Mouse (Mus musculus) spleen, adult 2 months (tissue): ENCODE measurements around the gene Acvr1b.

ENCODE experiments used
- CTCF ChIP-seq: fragments of 200-500 bp; IDR thresholded peaks from 2 replicates; pipeline ENCODE4 v1.5.1; 2011; ENCODE audit warnings: mild to moderate bottlenecking, inconsistent platforms; ENCODE audit not compliant: insufficient read depth, insufficient read length, insufficient replicate concordance; ENCODE audit errors: extremely low read depth
- POLR2A ChIP-seq: fragments of 200-500 bp; IDR thresholded peaks from 2 replicates; pipeline ENCODE4 v1.6.1; 2011; ENCODE audit warnings: low read depth, low read length, inconsistent platforms

DNA sequence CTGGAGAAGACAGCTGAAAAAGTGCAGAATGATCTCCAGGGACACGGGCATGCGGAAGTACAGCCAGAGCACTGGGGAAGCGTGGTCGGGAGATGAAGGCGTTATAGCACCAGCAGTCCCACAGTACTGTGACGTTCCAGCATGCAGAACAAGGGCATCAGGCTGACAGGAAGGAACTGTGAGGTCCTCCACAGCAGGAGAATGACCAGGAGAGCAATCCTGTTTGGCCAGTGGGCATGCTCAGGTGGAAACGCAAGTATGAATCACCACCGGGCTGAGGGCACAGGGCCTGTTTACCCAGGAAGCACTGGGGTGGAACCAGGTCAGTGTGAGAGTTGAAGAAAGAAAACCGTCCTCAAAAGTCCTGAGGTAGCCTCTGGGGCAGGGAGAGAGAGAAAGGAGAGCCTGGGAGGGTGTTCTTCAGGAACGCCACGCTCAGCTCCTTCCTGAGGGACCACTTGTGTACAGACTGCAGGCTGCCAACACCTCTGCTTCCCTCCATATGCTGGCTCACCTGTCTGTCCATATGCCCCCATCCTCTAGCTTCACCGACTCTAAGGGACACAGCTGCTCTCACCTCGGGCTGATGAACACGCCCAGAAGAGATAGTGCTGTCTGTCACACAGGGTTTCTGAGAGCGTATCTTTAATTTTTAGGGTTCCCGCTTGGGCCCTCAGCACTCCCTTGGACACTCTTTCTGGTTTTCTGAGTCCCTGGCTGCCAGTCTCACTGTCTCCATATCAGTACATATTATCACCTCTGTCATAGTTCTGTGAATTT is 8.0 kb upstream of the Acvr1b start:
- TF ChIP-seq CTCF (no peak), POLR2A (no peak)
